Mouse (Mus musculus) lung, embryonic 16.5 days (tissue): Measurements from ENCODE around the gene Actn4. TPM values are rescaled to one million over a fixed set of nuclear protein-coding genes. Genes with fewer than 3 reads are reported as not detected.

Experiments
- ATAC-seq: fragments of 200-750 bp; cut with Nextera tagmentation; 2 replicates; pipeline ENCODE4 v1.8.0; 2017; ENCODE audit warnings: low read depth, mild to moderate bottlenecking, moderate library complexity
- H3K27ac ChIP-seq: fragments of 300-500 bp; sonication (generic); 2 replicates; pipeline ENCODE4 v1.5.1; 2014; ENCODE audit warnings: mild to moderate bottlenecking, control low read depth, low read length
- H3K27me3 ChIP-seq: fragments of 300-500 bp; sonication (generic); 2 replicates; pipeline ENCODE4 v1.6.1; 2014; ENCODE audit warnings: low read depth, low read length, mixed read lengths; ENCODE audit not compliant: control insufficient read depth, insufficient read depth
- H3K36me3 ChIP-seq: fragments of 300-500 bp; sonication (generic); 2 replicates; pipeline ENCODE4 v1.6.1; 2014; ENCODE audit warnings: low read length; ENCODE audit not compliant: control insufficient read depth, insufficient read depth
- H3K4me1 ChIP-seq: fragments of 300-500 bp; sonication (generic); replicated peaks from 2 replicates; pipeline ENCODE4 v1.6.1; 2014; ENCODE audit warnings: low read length, mixed read lengths; ENCODE audit not compliant: control insufficient read depth, insufficient read depth
- H3K4me2 ChIP-seq: fragments of 300-500 bp; sonication (generic); 2 replicates; pipeline ENCODE4 v1.6.1; 2014; ENCODE audit warnings: low read depth, low read length, control low read depth
- H3K4me3 ChIP-seq: fragments of 300-500 bp; sonication (generic); 2 replicates; pipeline ENCODE4 v1.5.1; 2014; ENCODE audit warnings: mild to moderate bottlenecking, low read length, control low read depth
- H3K9ac ChIP-seq: fragments of 300-500 bp; sonication (generic); 2 replicates; pipeline ENCODE4 v1.6.1; 2014; ENCODE audit warnings: low read length, control low read depth
- H3K9me3 ChIP-seq: fragments of 300-500 bp; sonication (generic); 2 replicates; pipeline ENCODE4 v1.6.1; 2016; ENCODE audit warnings: low read length; ENCODE audit not compliant: control insufficient read depth
- WGBS: fragments of 180-500 bp; shearing (Covaris S2); extraction: QIAGEN DNeasy Blood & Tissue Kit; methylation state at CpG from one replicate; pipeline ENCODE4 v1.1.7; 2014; 5-methylcytosine and 5-hydroxymethylcytosine counted together
- polyA plus RNA-seq: library from polyadenylated mRNA; unstranded; fragments of >200 nt; fragmentation: Nextera tagmentation; extraction: Ambion mirVana; gene quantifications from 2 replicates; pipeline ENCODE4 v1.2.1, GENCODE M21; 2015

The Actn4 gene
- polyA plus RNA-seq, 1 experiment from 2014 or later, result 313 TPM

- Histone ChIP-seq H3K9ac (no peak overlapping the region), H3K27me3 (no peaks in the 10 kb centered on the region), H3K4me1 (peaks cover 27% of the 10 kb centered on the region), H3K36me3 (no peaks in the 10 kb centered on the region), H3K27ac (peak overlapping the region; percentile 92), H3K4me3 (no peak overlapping the region), H3K4me2 (no peak overlapping the region), H3K9me3 (no peaks in the 10 kb centered on the region)
- no peak for ATAC-seq
- 63% methylated on average over 3 of the region's 3 CpGs for WGBS
Measured at GRCm38 (mm10) chr7:28963399-28963923, 1.3 kb upstream of the Actn4 start.

- Histone ChIP-seq H3K4me2 (peak overlapping the region; percentile 93), H3K4me1 (peaks cover 46% of the 10 kb centered on the region), H3K36me3 (no peaks in the 10 kb centered on the region), H3K27ac (peak overlapping the region; percentile 87), H3K9ac (peak overlapping the region; percentile 99), H3K4me3 (peak overlapping the region; percentile 99), H3K27me3 (no peaks in the 10 kb centered on the region), H3K9me3 (no peaks in the 10 kb centered on the region)
- no peak for ATAC-seq
- 0% methylated on average over 7 of the region's 7 CpGs for WGBS
Measured at GRCm38 (mm10) chr7:28961584-28961926, 585 bp downstream of the Actn4 start.

DNA sequence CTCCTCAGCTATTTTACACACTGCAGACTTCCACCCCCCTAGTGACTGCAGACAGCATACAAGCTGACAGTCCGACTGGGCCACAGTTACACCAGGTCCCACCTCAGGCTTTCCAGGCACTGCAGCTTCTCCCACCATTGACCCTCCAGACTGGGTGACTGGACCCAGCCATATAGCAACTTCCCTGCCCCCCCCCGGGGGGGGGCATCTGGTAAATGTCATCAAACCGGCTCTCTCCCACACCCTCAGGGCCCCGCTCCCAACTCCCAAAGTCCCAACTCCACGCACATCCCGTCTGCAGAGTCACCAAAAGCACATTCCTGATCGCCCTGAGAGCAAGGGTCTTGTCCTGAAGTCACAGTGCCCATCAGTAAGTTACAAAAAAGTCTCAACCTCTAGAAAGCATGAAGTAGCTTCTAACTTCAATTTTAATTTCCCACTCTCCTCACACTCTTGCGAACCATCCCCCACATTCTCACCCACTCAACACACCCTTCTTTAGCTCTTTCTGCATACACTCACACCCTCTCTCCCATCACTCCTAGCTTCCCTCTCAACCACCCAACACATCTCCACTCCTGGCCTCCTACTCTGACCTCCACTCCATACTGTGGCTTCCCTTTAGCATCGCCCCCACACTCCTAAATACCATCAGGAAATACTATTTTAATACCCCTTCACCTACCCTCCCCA, 1.6 kb downstream of the Actn4 start:
- H3K27ac ChIP-seq, result peak overlapping the region; percentile 88
- no peaks in the 10 kb centered on the region for H3K27me3 ChIP-seq
- WGBS, result 15% methylated on average over 9 of the region's 9 CpGs
- H3K4me3 ChIP-seq, result peak overlapping the region; percentile 99
- peaks cover 56% of the 10 kb centered on the region for H3K4me1 ChIP-seq
- no peaks in the 10 kb centered on the region for H3K36me3 ChIP-seq
- H3K9ac ChIP-seq, result peak overlapping the region; percentile 99
- ATAC-seq, result no peak
- H3K9me3 ChIP-seq, result no peaks in the 10 kb centered on the region
- peak overlapping the region; percentile 93 for H3K4me2 ChIP-seq

DNA sequence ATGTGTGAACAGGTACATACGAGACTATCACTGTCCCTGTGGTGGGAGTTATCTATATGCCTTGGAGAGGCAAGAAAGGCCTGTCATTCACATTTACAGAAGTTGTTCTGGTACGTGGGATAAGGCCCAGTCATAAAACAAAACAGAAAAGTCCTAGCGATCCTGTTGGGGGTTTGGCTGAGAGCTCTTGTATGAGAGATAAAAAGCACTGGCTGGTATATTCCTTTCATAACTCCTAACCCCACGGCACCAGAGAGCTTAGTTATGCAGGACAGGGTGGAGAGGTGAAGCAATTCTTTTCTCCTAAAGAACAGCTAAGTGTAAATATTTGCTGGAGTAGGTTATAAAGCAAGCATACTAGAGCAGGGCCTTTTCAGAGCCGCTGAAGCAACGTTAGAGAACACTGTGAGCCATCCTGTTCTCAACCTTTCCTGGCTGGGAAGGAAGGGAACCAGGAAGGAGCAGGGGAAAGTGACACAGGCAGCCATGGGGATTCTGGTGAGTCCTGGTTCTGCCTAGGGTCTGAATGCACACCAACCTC, 2.6 kb downstream of the Actn4 start:
- Histone ChIP-seq H3K9ac (peak overlapping the region; percentile 99), H3K4me2 (peak overlapping the region; percentile 93), H3K4me1 (peaks cover 66% of the 10 kb centered on the region), H3K27me3 (no peaks in the 10 kb centered on the region), H3K27ac (peak overlapping the region; percentile 88), H3K4me3 (peak overlapping the region; percentile 99), H3K9me3 (no peaks in the 10 kb centered on the region), H3K36me3 (no peaks in the 10 kb centered on the region)
- ATAC-seq, result peak; percentile 12
- 19% methylated on average over 6 of the region's 6 CpGs for WGBS

GRCm38 (mm10) chr7:28958770-28959169, 3.4 kb downstream of the Actn4 start:
- Histone ChIP-seq H3K27ac (peak overlapping the region; percentile 88), H3K4me3 (no peak overlapping the region; the same call in 1 of the 2 replicates), H3K4me2 (peak overlapping the region; percentile 93), H3K4me1 (peaks cover 72% of the 10 kb centered on the region), H3K36me3 (0 out of 2 replicates have a peak, but pooled peaks cover 2% of the 10 kb centered on the region), H3K9me3 (no peaks in the 10 kb centered on the region), H3K27me3 (no peaks in the 10 kb centered on the region), H3K9ac (no peak overlapping the region)
- 29% methylated on average over 1 of the region's 1 CpGs for WGBS
- ATAC-seq, result no peak

GRCm38 (mm10) chr7:28957997-28958725, 4.0 kb downstream of the Actn4 start:
- Histone ChIP-seq H3K4me2 (peak overlapping the region; percentile 93; the same call in 1 of the 2 replicates), H3K27ac (peak overlapping the region; percentile 88), H3K9me3 (no peaks in the 10 kb centered on the region), H3K4me3 (no peak overlapping the region), H3K4me1 (peaks cover 76% of the 10 kb centered on the region), H3K36me3 (0 out of 2 replicates have a peak, but pooled peaks cover 2% of the 10 kb centered on the region), H3K27me3 (no peaks in the 10 kb centered on the region), H3K9ac (no peak overlapping the region)
- no peak for ATAC-seq
- 29% methylated on average over 1 of the region's 1 CpGs for WGBS

- H3K4me3 ChIP-seq, result no peak overlapping the region
- peak overlapping the region; percentile 1; the same call in 1 of the 2 replicates for H3K4me2 ChIP-seq
- 49% methylated on average over 6 of the region's 6 CpGs for WGBS
- H3K4me1 ChIP-seq, result peaks cover 80% of the 10 kb centered on the region
- no peaks in the 10 kb centered on the region for H3K9me3 ChIP-seq
- H3K27ac ChIP-seq, result peak overlapping the region; percentile 72; the same call in 1 of the 2 replicates
- H3K36me3 ChIP-seq, result 0 out of 2 replicates have a peak, but pooled peaks cover 2% of the 10 kb centered on the region
- peak; percentile 8; the same call in 1 of the 2 replicates for ATAC-seq
- no peaks in the 10 kb centered on the region for H3K27me3 ChIP-seq
- peak overlapping the region; percentile 22; the same call in 1 of the 2 replicates for H3K9ac ChIP-seq
Measured at GRCm38 (mm10) chr7:28957286-28957685, 4.9 kb downstream of the Actn4 start.

GRCm38 (mm10) chr7:28956270-28956669, 5.9 kb downstream of the Actn4 start:
- peaks cover 90% of the 10 kb centered on the region for H3K4me1 ChIP-seq
- peak overlapping the region; percentile 78 for H3K27ac ChIP-seq
- ATAC-seq, result no peak
- H3K9me3 ChIP-seq, result no peaks in the 10 kb centered on the region
- 0 out of 2 replicates have a peak, but pooled peaks cover 2% of the 10 kb centered on the region for H3K36me3 ChIP-seq
- H3K4me3 ChIP-seq, result no peak overlapping the region
- 84% methylated on average over 1 of the region's 1 CpGs for WGBS
- H3K9ac ChIP-seq, result no peak overlapping the region
- H3K4me2 ChIP-seq, result no peak overlapping the region
- H3K27me3 ChIP-seq, result no peaks in the 10 kb centered on the region
